Mouse (Mus musculus) liver, postnatal 0 days (tissue): ENCODE measurements around the gene Nucb1.

Experiments
- CTCF ChIP-seq: sonication (generic); IDR thresholded peaks from 2 replicates; pipeline ENCODE4 v1.5.1; 2016; ENCODE audit warnings: antibody characterized with exemption, low read depth
- EP300 ChIP-seq: IDR thresholded peaks from 2 replicates; pipeline ENCODE4 v1.6.1; 2016; ENCODE audit warnings: antibody characterized with exemption, low read depth, mild to moderate bottlenecking

GRCm38 (mm10) chr7:45457204-45458060 lies 52.8 kb downstream of the Nucb1 start:
- TF ChIP-seq CTCF (no peak), EP300 (peak; percentile 72)
